Mouse (Mus musculus): ENCODE results near the gene Gpr160.

Gpr160 gene

GRCm38 (mm10) chr3:30899407-30899806, 43.7 kb downstream of the Gpr160 start:
- no peak for DNase-seq (ENCODE audit: low spot score)

GRCm38 (mm10) chr3:30904658-30905057, 48.9 kb downstream of the Gpr160 start:
- DNase-seq (ENCODE audit: low spot score), result no peak

DNA sequence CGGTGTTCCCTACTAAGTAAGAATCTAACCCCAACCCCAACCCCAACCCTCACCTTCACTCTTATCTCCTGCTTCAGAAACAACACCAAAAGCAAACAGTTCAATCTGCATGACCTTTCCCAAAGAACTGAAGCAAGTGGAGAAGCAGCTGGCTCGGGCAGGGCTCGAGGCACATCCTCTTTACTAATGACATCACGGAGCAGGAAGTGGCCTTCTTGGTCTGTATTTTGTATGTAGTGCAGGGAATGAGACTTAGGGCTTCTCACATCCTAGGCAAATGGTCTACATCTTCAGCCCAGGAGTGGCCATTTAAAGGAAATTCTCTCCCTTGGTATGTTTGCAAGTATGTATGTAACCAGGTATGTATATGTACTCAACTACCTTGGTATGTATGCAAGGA, 61.4 kb downstream of the Gpr160 start:
- no peak for DNase-seq (ENCODE audit: low spot score)

- no peak for DNase-seq (ENCODE audit: low spot score)
These were observed 71.9 kb downstream of the Gpr160 start for GRCm38 (mm10) chr3:30927664-30928063.

GRCm38 (mm10) chr3:30929828-30930227, 74.1 kb downstream of the Gpr160 start:
- DNase-seq (ENCODE audit: low spot score), result no peak

DNA sequence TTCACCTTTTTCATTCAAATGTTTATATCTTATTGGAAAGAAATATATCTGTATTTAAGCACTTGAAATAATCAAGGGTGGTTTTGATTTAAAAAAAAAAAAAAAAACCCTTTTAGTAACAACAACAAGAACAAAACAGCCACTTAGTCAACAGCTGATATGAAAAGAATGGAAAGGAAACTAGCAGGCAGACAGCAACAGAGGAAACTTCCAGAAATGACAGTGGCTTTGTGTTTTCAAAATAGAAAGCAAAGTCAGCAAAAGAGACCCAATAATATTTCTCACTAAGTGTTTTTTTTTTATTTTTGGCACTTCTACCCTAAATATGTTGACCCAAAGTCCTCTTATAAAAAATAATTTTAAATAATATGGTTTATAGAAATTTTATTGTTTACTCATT, 78.6 kb downstream of the Gpr160 start:
- DNase-seq (ENCODE audit: low spot score), result no peak

Measured in lung, postnatal 25 days (tissue).